Mouse (Mus musculus): ENCODE results near the gene Coro1c.

The Coro1c gene

DNA sequence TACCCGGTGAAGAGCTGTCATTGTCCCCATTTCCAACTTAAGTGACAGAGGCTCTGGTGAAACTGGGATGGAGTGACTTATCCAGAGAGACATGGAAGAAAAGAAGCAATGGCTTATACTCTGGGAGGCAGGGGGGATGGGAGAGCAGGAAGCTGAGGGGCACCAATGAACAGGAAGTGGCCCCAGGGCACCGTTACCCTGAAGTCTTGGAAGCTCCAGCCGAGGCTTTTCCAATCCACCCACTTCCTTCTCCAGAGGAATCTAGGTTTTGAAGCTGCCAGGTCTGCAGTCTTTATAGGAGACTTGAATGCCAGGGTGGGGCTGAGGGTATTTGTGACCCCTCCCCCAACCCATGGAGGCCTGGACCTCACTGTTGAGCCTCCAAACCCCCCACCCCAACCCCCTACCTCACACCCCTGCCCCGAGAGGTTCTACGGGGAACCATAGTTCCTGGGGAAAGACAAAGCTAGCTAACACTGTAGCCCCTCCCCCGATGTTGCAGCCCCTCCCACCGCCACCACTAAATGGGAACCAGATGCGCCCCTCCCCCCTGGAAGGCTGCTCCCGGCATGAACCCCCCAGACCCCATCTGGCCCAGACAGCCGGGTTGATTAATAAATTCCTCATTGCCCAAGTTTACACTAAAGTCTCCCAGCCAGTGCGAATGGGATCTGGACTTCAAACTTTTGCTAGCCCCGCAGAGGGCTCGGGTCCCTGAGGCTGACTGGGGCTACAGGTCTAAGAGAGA, 112.0 kb downstream of the Coro1c start:
- no peak for DNase-seq (ENCODE audit: low spot score)
